Mouse (Mus musculus) cerebellum, adult 11-12 months (tissue): ENCODE measurements around the gene Cog1.
"Not testable (repeated sequence)": the region's sequence is repeated elsewhere in the genome, so short reads cannot be mapped to it uniquely, and the experiment has no call there.

ENCODE experiments used
- DNase-seq: peaks from one replicate; pipeline ENCODE4 v3.0.0; 2022

The Cog1 gene

GRCm38 (mm10) chr11:113633398-113633797 lies 15.6 kb upstream of the Cog1 start:
- no peak for DNase-seq

GRCm38 (mm10) chr11:113634699-113635121 lies 14.3 kb upstream of the Cog1 start:
- DNase-seq: no peak

GRCm38 (mm10) chr11:113638680-113639079 lies 10.3 kb upstream of the Cog1 start:
- DNase-seq: no peak

GRCm38 (mm10) chr11:113645181-113645580 lies 3.8 kb upstream of the Cog1 start:
- DNase-seq: no peak

GRCm38 (mm10) chr11:113648152-113648551 lies 817 bp upstream of the Cog1 start:
- peak; percentile 81 for DNase-seq

GRCm38 (mm10) chr11:113649353-113650210 lies 613 bp downstream of the Cog1 start, which contains the start of gene Slc39a11:
Gene Slc39a11, minus strand, starts transcription at chr11:113650079.
- peak; percentile 71 for DNase-seq

GRCm38 (mm10) chr11:113651206-113651906 lies 2.4 kb downstream of the Cog1 start:
- peak; percentile 68 for DNase-seq

GRCm38 (mm10) chr11:113651907-113652273 lies 2.9 kb downstream of the Cog1 start:
- DNase-seq: peak; percentile 69

- no peak for DNase-seq
Measured at GRCm38 (mm10) chr11:113652516-113652915, 3.5 kb downstream of the Cog1 start.

- peak; percentile 52 for DNase-seq
Measured at GRCm38 (mm10) chr11:113654105-113654504, 5.1 kb downstream of the Cog1 start.

GRCm38 (mm10) chr11:113654561-113655270 lies 5.7 kb downstream of the Cog1 start:
- DNase-seq: peak; percentile 51

GRCm38 (mm10) chr11:113656511-113656932 lies 7.6 kb downstream of the Cog1 start:
- DNase-seq: peak; percentile 98

- peak; percentile 63 for DNase-seq
Measured at GRCm38 (mm10) chr11:113657221-113657620, 8.3 kb downstream of the Cog1 start.

GRCm38 (mm10) chr11:113658319-113658718 lies 9.3 kb downstream of the Cog1 start:
- DNase-seq: no peak

- no peak for DNase-seq
Measured at GRCm38 (mm10) chr11:113658763-113659162, 9.8 kb downstream of the Cog1 start.

- not testable (repeated sequence) for DNase-seq
Measured at GRCm38 (mm10) chr11:113660213-113660612, 11.2 kb downstream of the Cog1 start.

- DNase-seq: peak; percentile 58
Measured at GRCm38 (mm10) chr11:113660940-113661339, 12.0 kb downstream of the Cog1 start.

- DNase-seq: peak; percentile 41
Measured at GRCm38 (mm10) chr11:113661835-113662351, 12.9 kb downstream of the Cog1 start.

- DNase-seq: no peak
Measured at GRCm38 (mm10) chr11:113664279-113664678, 15.3 kb downstream of the Cog1 start.

GRCm38 (mm10) chr11:113666205-113666604 lies 17.2 kb downstream of the Cog1 start:
- DNase-seq: no peak

- no peak for DNase-seq
Measured at GRCm38 (mm10) chr11:113666648-113667047, 17.7 kb downstream of the Cog1 start.

GRCm38 (mm10) chr11:113667122-113667521 lies 18.2 kb downstream of the Cog1 start:
- DNase-seq: no peak

- DNase-seq: no peak
Measured at GRCm38 (mm10) chr11:113667704-113668103, 18.7 kb downstream of the Cog1 start.
